Mouse (Mus musculus): ENCODE measurements around the gene Vmn1r24. TPM values are rescaled to one million over a fixed set of nuclear protein-coding genes. Genes with fewer than 3 reads are reported as not detected.
"Not testable (repeated sequence)": the region's sequence is repeated elsewhere in the genome, so short reads cannot be mapped to it uniquely, and the experiment has no call there.

The Vmn1r24 gene
- polyA plus RNA-seq (2012; fragmentation: generic; extraction: Trizol): not detected
- long read RNA-seq, experiment 1: 0 reads
- long read RNA-seq, experiment 2, partial matches to known transcripts: 0 of 1 reads
- long read RNA-seq, experiment 2, other reads (novel, unspliced or antisense): 1 of 1 reads

- not testable (repeated sequence) for H3K79me3 ChIP-seq (ENCODE audit: low read depth); H3ac ChIP-seq (ENCODE audit: control insufficient read depth, insufficient read length, low read depth); H3K4me3 ChIP-seq (ENCODE audit: insufficient read depth, poor library complexity, severe bottlenecking); H3K79me2 ChIP-seq (ENCODE audit: control insufficient read depth, insufficient read depth); H3K36me3 ChIP-seq (ENCODE audit: control insufficient read depth, insufficient read depth); H3K27me3 ChIP-seq (ENCODE audit: control insufficient read depth, insufficient read depth, insufficient read length)
Measured at GRCm38 (mm10) chr6:57961403-57961802, at the start of gene Vmn1r24. Gene Vmn1r24 (minus strand): TSS chr6:57961503.

- Histone ChIP-seq H3K79me3 (ENCODE audit: low read depth) (no peaks in the 10 kb centered on the region), H3ac (ENCODE audit: control insufficient read depth, insufficient read length, low read depth) (no peak within 1 kb of the TSS), H3K79me2 (ENCODE audit: control insufficient read depth, insufficient read depth) (no peaks in the 10 kb centered on the region), H3K27me3 (ENCODE audit: control insufficient read depth, insufficient read depth, insufficient read length) (no peaks in the 10 kb centered on the region), H3K4me3 (ENCODE audit: insufficient read depth, poor library complexity, severe bottlenecking) (no peak within 1 kb of the TSS), H3K36me3 (ENCODE audit: control insufficient read depth, insufficient read depth) (no peaks in the 10 kb centered on the region)
- TF ChIP-seq CEBPB (IDR thresholded peaks at IDR 0.05; ENCODE audit: low read depth) (no peak), MYOD1 (IDR thresholded peaks at IDR 0.05; ENCODE audit: control insufficient read depth, insufficient read length, low read depth) (no peak), CTCF (IDR thresholded peaks at IDR 0.05; ENCODE audit: control insufficient read depth, insufficient read depth, insufficient read length) (no peak), FOSL1 (IDR thresholded peaks at IDR 0.05; ENCODE audit: insufficient read depth, low read length, poor library complexity, severe bottlenecking) (no peak), USF1 (IDR thresholded peaks at IDR 0.05; ENCODE audit: low read depth) (no peak), MYOG (IDR thresholded peaks at IDR 0.05; ENCODE audit: control insufficient read depth, extremely low read depth, insufficient read length) (no peak), MAX (IDR thresholded peaks at IDR 0.05) (no peak)
Measured at GRCm38 (mm10) chr6:57980710-57981109, 19.4 kb upstream of the Vmn1r24 start, which contains the start of gene Vmn1r25. Gene Vmn1r25 (minus strand): TSS chr6:57980810.

GRCm38 (mm10) chr6:57926738-57927137, 34.6 kb downstream of the Vmn1r24 start, which contains the start of gene Vmn1r23:
Gene Vmn1r23 (minus strand): TSS chr6:57926838.
- H3ac ChIP-seq (ENCODE audit: control insufficient read depth, insufficient read length, low read depth): no peak within 1 kb of the TSS
- no peaks in the 10 kb centered on the region for H3K79me3 ChIP-seq (ENCODE audit: low read depth)
- TF ChIP-seq CTCF (IDR thresholded peaks at IDR 0.05; ENCODE audit: control insufficient read depth, insufficient read depth, insufficient read length) (no peak), USF1 (IDR thresholded peaks at IDR 0.05; ENCODE audit: low read depth) (no peak), MAX (IDR thresholded peaks at IDR 0.05) (no peak), MYOD1 (IDR thresholded peaks at IDR 0.05; ENCODE audit: control insufficient read depth, insufficient read length, low read depth) (no peak), CEBPB (IDR thresholded peaks at IDR 0.05; ENCODE audit: low read depth) (no peak), MYOG (IDR thresholded peaks at IDR 0.05; ENCODE audit: control insufficient read depth, extremely low read depth, insufficient read length) (no peak), FOSL1 (IDR thresholded peaks at IDR 0.05; ENCODE audit: insufficient read depth, low read length, poor library complexity, severe bottlenecking) (no peak)
- H3K4me3 ChIP-seq (ENCODE audit: insufficient read depth, poor library complexity, severe bottlenecking): no peak within 1 kb of the TSS
- no peaks in the 10 kb centered on the region for H3K79me2 ChIP-seq (ENCODE audit: control insufficient read depth, insufficient read depth)
- H3K36me3 ChIP-seq (ENCODE audit: control insufficient read depth, insufficient read depth): no peaks in the 10 kb centered on the region
- no peaks in the 10 kb centered on the region for H3K27me3 ChIP-seq (ENCODE audit: control insufficient read depth, insufficient read depth, insufficient read length)

- H3K79me2 ChIP-seq (ENCODE audit: control insufficient read depth, insufficient read depth): no peaks in the 10 kb centered on the region
- H3K27me3 ChIP-seq (ENCODE audit: control insufficient read depth, insufficient read depth, insufficient read length): no peaks in the 10 kb centered on the region
- no peak within 1 kb of the TSS for H3K4me3 ChIP-seq (ENCODE audit: insufficient read depth, poor library complexity, severe bottlenecking)
- no peaks in the 10 kb centered on the region for H3K36me3 ChIP-seq (ENCODE audit: control insufficient read depth, insufficient read depth)
- H3ac ChIP-seq (ENCODE audit: control insufficient read depth, insufficient read length, low read depth): no peak within 1 kb of the TSS
- no peaks in the 10 kb centered on the region for H3K79me3 ChIP-seq (ENCODE audit: low read depth)
- TF ChIP-seq USF1 (IDR thresholded peaks at IDR 0.05; ENCODE audit: low read depth) (no peak), MYOG (IDR thresholded peaks at IDR 0.05; ENCODE audit: control insufficient read depth, extremely low read depth, insufficient read length) (no peak), CTCF (IDR thresholded peaks at IDR 0.05; ENCODE audit: control insufficient read depth, insufficient read depth, insufficient read length) (no peak), CEBPB (IDR thresholded peaks at IDR 0.05; ENCODE audit: low read depth) (no peak), FOSL1 (IDR thresholded peaks at IDR 0.05; ENCODE audit: insufficient read depth, low read length, poor library complexity, severe bottlenecking) (no peak), MYOD1 (IDR thresholded peaks at IDR 0.05; ENCODE audit: control insufficient read depth, insufficient read length, low read depth) (no peak), MAX (IDR thresholded peaks at IDR 0.05) (no peak)
Measured at GRCm38 (mm10) chr6:57907928-57908327, 53.4 kb downstream of the Vmn1r24 start, which contains the start of gene Vmn1r22. Gene Vmn1r22 (minus strand): TSS chr6:57908028.

Other genes with a start within 250 kb of the Vmn1r24 start
- gene Vopp1, start 136.3 kb downstream of the Vmn1r24 start, polyA plus RNA-seq (2012; fragmentation: generic; extraction: Trizol): 15.2 TPM
- not detected for gene Vmn1r21, start 111.2 kb downstream of the Vmn1r24 start, polyA plus RNA-seq (2012; fragmentation: generic; extraction: Trizol)
- gene Vmn1r22, start 53.5 kb downstream of the Vmn1r24 start, polyA plus RNA-seq (2012; fragmentation: generic; extraction: Trizol): not detected
- not detected for gene Vmn1r23, start 34.7 kb downstream of the Vmn1r24 start, polyA plus RNA-seq (2012; fragmentation: generic; extraction: Trizol)
- gene Vmn1r25, start 19.3 kb upstream of the Vmn1r24 start, polyA plus RNA-seq (2012; fragmentation: generic; extraction: Trizol): not detected
- not detected for gene Vmn1r26, start 53.7 kb upstream of the Vmn1r24 start, polyA plus RNA-seq (2012; fragmentation: generic; extraction: Trizol)